Mouse (Mus musculus) MEL (cell line): ENCODE measurements around the gene Ccdc167. TPM values are rescaled to one million over a fixed set of nuclear protein-coding genes. Genes with fewer than 3 reads are reported as not detected.

ENCODE experiments used
- DNase-seq: peaks from one replicate; pipeline ENCODE4 v3.0.0; 2011; ENCODE audit warnings: low read depth, low spot score
- H3K27ac ChIP-seq: 2 replicates; pipeline ENCODE4 v1.5.1; 2012; ENCODE audit warnings: low read depth, mild to moderate bottlenecking, control low read depth, low read length, moderate library complexity; ENCODE audit not compliant: control insufficient read depth
- H3K27me3 ChIP-seq, 2 experiments: fragments of 150-350 bp in 1 of 2; sonication (generic) in 1 of 2; 2 replicates each; pipeline ENCODE4 v1.6.1; 2012; ENCODE audit warnings: low read length in 2 of 2, mild to moderate bottlenecking in 2 of 2, improper control_type of control experiment in 1 of 2, moderate library complexity in 1 of 2; ENCODE audit not compliant: insufficient read depth in 2 of 2, control insufficient read depth in 1 of 2
- H3K36me3 ChIP-seq, 2 experiments: 2 replicates each; pipeline ENCODE4 v1.6.1; 2012 to 2014; ENCODE audit warnings: low read length in 2 of 2, improper control_type of control experiment in 1 of 2, inconsistent platforms in 1 of 2, mild to moderate bottlenecking in 1 of 2; ENCODE audit not compliant: insufficient read depth in 2 of 2, control insufficient read depth in 1 of 2
- H3K4me1 ChIP-seq, 2 experiments: fragments of 150-350 bp in 1 of 2; sonication (generic) in 1 of 2; 2 replicates each; pipeline ENCODE4 v1.6.1; 2012; ENCODE audit warnings: low read length in 2 of 2, improper control_type of control experiment in 1 of 2, mild to moderate bottlenecking in 1 of 2; ENCODE audit not compliant: insufficient read depth in 2 of 2, control insufficient read depth in 1 of 2
- H3K4me3 ChIP-seq, 2 experiments: fragments of 150-350 bp in 1 of 2; sonication (generic) in 1 of 2; 2 replicates each; pipeline ENCODE4 v1.5.1; 2012; ENCODE audit warnings: low read depth in 2 of 2, low read length in 2 of 2, mild to moderate bottlenecking in 2 of 2, moderate library complexity in 2 of 2, control low read depth in 1 of 2, improper control_type of control experiment in 1 of 2; ENCODE audit not compliant: control insufficient read depth in 1 of 2, insufficient read depth in 1 of 2
- H3K79me2 ChIP-seq: 2 replicates; pipeline ENCODE4 v1.6.1; 2012; ENCODE audit warnings: mild to moderate bottlenecking, low read length, moderate library complexity; ENCODE audit not compliant: control insufficient read depth, poor library complexity, insufficient read depth
- H3K9ac ChIP-seq: 2 replicates; pipeline ENCODE4 v1.6.1; 2012; ENCODE audit warnings: low read depth, mild to moderate bottlenecking, control low read depth, low read length, moderate library complexity; ENCODE audit not compliant: control insufficient read depth, poor library complexity, severe bottlenecking
- H3K9me3 ChIP-seq: fragments of 150-350 bp; sonication (generic); replicated peaks from 2 replicates; pipeline ENCODE4 v1.6.1; 2012; ENCODE audit warnings: mild to moderate bottlenecking, low read length, improper control_type of control experiment, moderate library complexity; ENCODE audit not compliant: insufficient read depth
- BHLHE40 ChIP-seq: IDR thresholded peaks from 2 replicates; pipeline ENCODE4 v1.6.1; 2012; ENCODE audit warnings: low read depth, mild to moderate bottlenecking, inconsistent platforms, low read length, improper control_type of control experiment, borderline replicate concordance
- CHD2 ChIP-seq: IDR thresholded peaks from 2 replicates; pipeline ENCODE4 v1.6.1; 2011; ENCODE audit warnings: low read length, improper control_type of control experiment
- E2F4 ChIP-seq: IDR thresholded peaks from 2 replicates; pipeline ENCODE4 v1.6.1; 2011; ENCODE audit warnings: low read depth, low read length, improper control_type of control experiment, borderline replicate concordance
- ELF1 ChIP-seq: IDR thresholded peaks from 2 replicates; pipeline ENCODE4 v1.6.1; 2014; ENCODE audit warnings: low read depth, mild to moderate bottlenecking, inconsistent platforms, low read length, improper control_type of control experiment, moderate library complexity
- EP300 ChIP-seq, 2 experiments: IDR thresholded peaks; 2 replicates each; pipeline ENCODE4 v1.6.1; 2011; ENCODE audit warnings: improper control_type of control experiment in 2 of 2, low read length in 2 of 2, low read depth in 1 of 2, mild to moderate bottlenecking in 1 of 2
- ETS1 ChIP-seq: IDR thresholded peaks from 2 replicates; pipeline ENCODE4 v1.6.1; 2012; ENCODE audit warnings: low read depth, mild to moderate bottlenecking, inconsistent platforms, low read length, improper control_type of control experiment, moderate library complexity
- GABPA ChIP-seq: IDR thresholded peaks from 2 replicates; pipeline ENCODE4 v1.6.1; 2012; ENCODE audit warnings: low read depth, mild to moderate bottlenecking, inconsistent platforms, low read length, improper control_type of control experiment, moderate library complexity
- JUND ChIP-seq: IDR thresholded peaks from 2 replicates; pipeline ENCODE4 v1.6.1; 2011; ENCODE audit warnings: low read depth, mild to moderate bottlenecking, improper control_type of control experiment, low read length
- KAT2A ChIP-seq: conservative IDR thresholded peaks from 2 replicates; pipeline ENCODE4 v1.6.1; 2012; ENCODE audit warnings: low read depth, low read length, improper control_type of control experiment, inconsistent platforms
- MAFK ChIP-seq: IDR thresholded peaks from 2 replicates; pipeline ENCODE4 v1.6.1; 2011; ENCODE audit warnings: low read depth, mild to moderate bottlenecking, low read length, improper control_type of control experiment, borderline replicate concordance
- MAX ChIP-seq: IDR thresholded peaks from 2 replicates; pipeline ENCODE4 v1.6.1; 2011; ENCODE audit warnings: low read length, improper control_type of control experiment
- MEF2A ChIP-seq: IDR thresholded peaks from 2 replicates; pipeline ENCODE4 v1.6.1; 2014; ENCODE audit warnings: low read depth, mild to moderate bottlenecking, inconsistent platforms, low read length, improper control_type of control experiment; ENCODE audit not compliant: poor library complexity, insufficient replicate concordance, severe bottlenecking; ENCODE audit errors: extremely low read depth
- MXI1 ChIP-seq: IDR thresholded peaks from 2 replicates; pipeline ENCODE4 v1.6.1; 2011; ENCODE audit warnings: mild to moderate bottlenecking, low read depth, low read length, improper control_type of control experiment
- MYB ChIP-seq: IDR thresholded peaks from 2 replicates; pipeline ENCODE4 v1.6.1; 2011; ENCODE audit warnings: mild to moderate bottlenecking, low read depth, low read length, improper control_type of control experiment
- MYC ChIP-seq: IDR thresholded peaks from 2 replicates; pipeline ENCODE4 v1.6.1; 2011; ENCODE audit warnings: low read depth, mild to moderate bottlenecking, low read length, improper control_type of control experiment, moderate library complexity
- NELFE ChIP-seq: IDR thresholded peaks from 2 replicates; pipeline ENCODE4 v1.6.1; 2011; ENCODE audit warnings: low read depth, low read length, improper control_type of control experiment
- POLR2A ChIP-seq, 2 experiments: IDR thresholded peaks; 2 replicates each; pipeline ENCODE4 v1.6.1; 2011 to 2012; ENCODE audit warnings: low read length in 2 of 2, mild to moderate bottlenecking in 2 of 2, control low read depth in 1 of 2, improper control_type of control experiment in 1 of 2, low read depth in 1 of 2, moderate library complexity in 1 of 2; ENCODE audit not compliant: control insufficient read depth in 1 of 2, insufficient read depth in 1 of 2, poor library complexity in 1 of 2
- RCOR1 ChIP-seq: IDR thresholded peaks from 2 replicates; pipeline ENCODE4 v1.6.1; 2012; ENCODE audit warnings: low read depth, mild to moderate bottlenecking, inconsistent platforms, low read length, improper control_type of control experiment
- TAL1 ChIP-seq: IDR thresholded peaks from 2 replicates; pipeline ENCODE4 v1.6.1; 2012; ENCODE audit warnings: mild to moderate bottlenecking, inconsistent platforms, low read length, moderate library complexity, mixed read lengths
- TBP ChIP-seq: IDR thresholded peaks from 2 replicates; pipeline ENCODE4 v1.8.0; 2011; ENCODE audit warnings: low read depth, low read length, improper control_type of control experiment
- TCF12 ChIP-seq: IDR thresholded peaks from 2 replicates; pipeline ENCODE4 v1.6.1; 2014; ENCODE audit warnings: low read depth, mild to moderate bottlenecking, inconsistent platforms, low read length, improper control_type of control experiment, moderate library complexity
- USF1 ChIP-seq: IDR thresholded peaks from 2 replicates; pipeline ENCODE4 v1.6.1; 2014; ENCODE audit warnings: low read depth, mild to moderate bottlenecking, inconsistent platforms, low read length, improper control_type of control experiment, moderate library complexity
- ZC3H11A ChIP-seq: IDR thresholded peaks from 2 replicates; pipeline ENCODE4 v1.6.1; 2012; ENCODE audit warnings: low read depth, mild to moderate bottlenecking, inconsistent platforms, low read length, improper control_type of control experiment
- ZMIZ1 ChIP-seq: IDR thresholded peaks from 2 replicates; pipeline ENCODE4 v1.6.1; 2012; ENCODE audit warnings: low read depth, mild to moderate bottlenecking, inconsistent platforms, low read length, improper control_type of control experiment, moderate library complexity
- ZNF384 ChIP-seq: IDR thresholded peaks from 2 replicates; pipeline ENCODE4 v1.6.1; 2012; ENCODE audit warnings: low read depth, mild to moderate bottlenecking, inconsistent platforms, low read length, improper control_type of control experiment
- polyA plus RNA-seq, 2 experiments: library from polyadenylated mRNA; stranded (reverse) in 1 of 2; unstranded in 1 of 2; fragments of >175 nt in 1 of 2; fragments of >200 nt in 1 of 2; gene quantifications; 2 replicates each; pipeline versions ENCODE4 v1.2.1 to v1.2.4; 2012; ENCODE audit warnings: low replicate concordance in 2 of 2, low read depth in 1 of 2; ENCODE audit not compliant: insufficient read length in 2 of 2, insufficient read depth in 1 of 2, missing spikeins in 1 of 2
- total RNA-seq: library from RNA; depleted of rRNA; stranded (reverse); fragments of 300-350 nt; gene quantifications from 2 replicates; pipeline ENCODE4 v1.2.3, GENCODE M21; 2012

The Ccdc167 gene
- total and polyA plus RNA-seq, 3 experiments = 12.1 to 13.4 TPM; not detected in 1

DNA sequence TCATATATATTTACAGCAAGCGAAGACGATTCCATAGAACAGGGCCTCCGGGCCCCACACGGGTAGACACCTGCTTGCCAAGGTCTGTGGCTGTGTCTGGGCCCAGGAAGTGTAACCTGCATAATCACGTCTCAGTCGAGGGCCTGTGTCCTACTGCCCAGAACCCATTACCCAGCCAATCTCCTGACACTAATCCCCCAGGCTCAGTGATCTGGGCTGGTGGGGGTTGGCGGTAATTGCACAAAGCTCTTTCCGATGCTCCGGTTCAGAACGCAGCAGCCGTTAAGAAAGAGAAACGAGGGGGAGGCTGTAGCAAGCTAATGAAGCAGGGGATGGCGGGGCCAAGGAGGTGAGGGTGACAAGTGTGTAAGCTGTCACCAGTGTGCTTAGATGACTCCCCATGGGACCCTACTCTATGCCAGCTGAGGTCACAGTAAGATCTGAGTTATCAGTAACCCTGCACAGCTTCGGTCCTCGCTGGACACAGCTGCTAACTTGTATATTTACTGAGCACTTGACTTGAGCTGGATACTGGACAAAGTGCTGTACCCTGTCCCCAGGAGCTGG is 19.7 kb upstream of the Ccdc167 start:
- Histone ChIP-seq H3K4me3 (no peak overlapping the region), H3K27me3 (no peaks in the 10 kb centered on the region), H3K9ac (no peak overlapping the region), H3K27ac (no peak overlapping the region), H3K9me3 (no peaks in the 10 kb centered on the region), H3K4me1 (no peaks in the 10 kb centered on the region), H3K36me3 (no peaks in the 10 kb centered on the region), H3K79me2 (no peaks in the 10 kb centered on the region)
- TF ChIP-seq ETS1 (no peak), MAX (no peak), BHLHE40 (no peak), EP300 (IDR thresholded peaks at IDR 0.05; ENCODE audit: low read depth in 1 of 2, low read length in 2 of 2) (no peak), POLR2A (IDR thresholded peaks at IDR 0.05; ENCODE audit: control insufficient read depth in 1 of 2, insufficient read depth in 1 of 2, low read depth in 1 of 2, low read length in 2 of 2, poor library complexity in 1 of 2) (no peak), JUND (no peak), MXI1 (no peak), MEF2A (no peak), NELFE (no peak), USF1 (no peak), ELF1 (no peak), MYC (no peak), GABPA (no peak), E2F4 (no peak), KAT2A (no peak), MYB (no peak), ZMIZ1 (no peak), MAFK (no peak), CHD2 (no peak)
- no peak for DNase-seq

DNA sequence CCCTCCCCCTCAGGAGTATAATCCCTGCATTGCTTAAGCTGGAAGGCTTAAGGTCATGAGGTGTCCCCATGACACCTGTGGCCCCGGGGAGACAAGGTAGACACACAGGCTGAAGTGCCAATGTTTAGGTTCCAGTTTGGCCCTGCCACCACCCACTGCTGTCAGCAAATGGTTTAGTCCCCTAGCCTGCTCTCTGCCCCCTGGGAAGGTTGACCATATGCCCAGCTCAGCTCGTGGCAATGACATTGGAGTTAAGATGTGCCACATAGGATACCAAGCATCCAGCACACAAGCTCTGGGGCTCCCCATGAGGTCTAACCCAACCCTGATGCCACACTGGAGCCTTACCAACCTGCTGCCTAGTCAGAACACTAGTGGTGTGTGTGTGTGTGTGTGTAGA is 15.7 kb upstream of the Ccdc167 start:
- no peaks in the 10 kb centered on the region for H3K27me3 ChIP-seq
- no peak for DNase-seq
- H3K9ac ChIP-seq = no peak overlapping the region
- no peak for TF ChIP-seq ZC3H11A
- no peak for TF ChIP-seq ETS1
- no peak for TF ChIP-seq TAL1
- no peak for TF ChIP-seq ZMIZ1
- no peak for TF ChIP-seq TCF12
- no peak for TF ChIP-seq ZNF384
- TF ChIP-seq RCOR1 = no peak
- TF ChIP-seq TBP = no peak
- H3K9me3 ChIP-seq = no peaks in the 10 kb centered on the region
- no peak overlapping the region for H3K27ac ChIP-seq
- 0 out of 4 replicates have a peak, but pooled peaks cover 0 to 3% of the 10 kb centered on the region in 2 experiments for H3K36me3 ChIP-seq
- H3K4me1 ChIP-seq = peaks cover 2 to 4% of the 10 kb centered on the region in 2 experiments; a peak in 3 of 4 replicates
- H3K79me2 ChIP-seq = no peaks in the 10 kb centered on the region
- no peak overlapping the region for H3K4me3 ChIP-seq
